Mouse (Mus musculus) naive thymus-derived CD4-positive, alpha-beta T cell, adult 2 months (primary cell): Measurements from ENCODE around the gene Gm17268.

Source experiments
- DNase-seq: peaks from one replicate; pipeline ENCODE4 v3.0.0-alpha.2; 2011; ENCODE audit warnings: low read depth

Gm17268 gene

DNA sequence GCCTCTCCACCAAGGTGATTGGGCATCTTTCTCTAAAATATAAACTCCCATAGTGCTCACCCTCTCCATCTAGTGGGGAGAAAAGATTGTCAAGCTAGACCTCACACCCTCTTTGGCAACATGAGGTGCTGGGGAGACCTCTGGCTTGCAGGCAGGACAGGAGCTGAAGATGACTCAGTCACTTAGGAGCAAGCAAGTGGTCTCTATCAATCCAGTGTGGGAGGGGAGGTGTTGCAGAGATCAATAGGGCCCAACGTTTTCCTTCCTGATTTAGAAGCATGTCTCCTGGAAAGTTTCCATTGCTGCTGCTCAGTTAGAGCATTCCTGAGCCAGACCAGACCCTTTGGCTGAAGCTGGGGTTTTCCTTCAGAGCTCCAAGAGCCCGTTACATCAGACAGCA lies at the start of gene Gm17268:
Gene Gm17268 (minus strand): TSS at position 28 of the 400 bp plus-strand sequence.
- DNase-seq, result no peak

DNA sequence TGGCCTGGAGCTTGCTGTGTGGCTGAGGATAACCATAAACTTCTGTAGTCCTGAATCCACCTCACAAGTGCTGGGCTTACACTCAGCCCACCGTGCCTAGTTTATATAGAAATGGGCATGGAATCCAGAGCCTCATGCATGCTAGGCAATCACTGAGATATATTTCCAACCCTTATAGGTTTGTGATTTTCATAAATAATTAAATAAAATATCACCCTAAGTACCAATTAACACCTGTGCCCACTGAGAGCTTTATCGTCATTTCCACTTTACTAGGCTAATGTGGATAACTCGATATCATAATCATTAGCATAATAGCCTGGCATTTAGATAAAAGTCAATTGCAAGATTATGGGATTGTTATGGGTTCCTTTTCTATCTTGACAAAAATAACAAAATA lies 46.0 kb upstream of the Gm17268 start:
- no peak for DNase-seq

DNA sequence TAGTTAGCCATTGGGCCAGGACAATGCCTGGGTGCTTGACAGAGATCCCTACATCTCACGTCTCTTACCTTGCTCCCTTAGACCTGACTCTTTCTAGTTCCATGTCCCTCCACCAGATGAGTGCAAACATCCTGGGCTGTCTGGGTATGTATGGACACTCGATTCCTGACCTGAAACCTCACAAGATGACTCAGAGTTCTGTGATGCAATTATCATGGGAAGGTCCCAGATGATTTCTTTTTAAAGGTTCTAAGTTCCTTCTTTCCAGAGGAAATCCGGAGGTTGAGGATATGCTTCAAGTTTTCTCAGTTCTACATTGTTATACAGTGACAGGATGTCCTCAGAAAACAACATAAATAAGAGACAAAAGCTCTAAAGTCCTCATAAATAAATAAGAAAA lies 42.5 kb upstream of the Gm17268 start:
- DNase-seq, result no peak

DNA sequence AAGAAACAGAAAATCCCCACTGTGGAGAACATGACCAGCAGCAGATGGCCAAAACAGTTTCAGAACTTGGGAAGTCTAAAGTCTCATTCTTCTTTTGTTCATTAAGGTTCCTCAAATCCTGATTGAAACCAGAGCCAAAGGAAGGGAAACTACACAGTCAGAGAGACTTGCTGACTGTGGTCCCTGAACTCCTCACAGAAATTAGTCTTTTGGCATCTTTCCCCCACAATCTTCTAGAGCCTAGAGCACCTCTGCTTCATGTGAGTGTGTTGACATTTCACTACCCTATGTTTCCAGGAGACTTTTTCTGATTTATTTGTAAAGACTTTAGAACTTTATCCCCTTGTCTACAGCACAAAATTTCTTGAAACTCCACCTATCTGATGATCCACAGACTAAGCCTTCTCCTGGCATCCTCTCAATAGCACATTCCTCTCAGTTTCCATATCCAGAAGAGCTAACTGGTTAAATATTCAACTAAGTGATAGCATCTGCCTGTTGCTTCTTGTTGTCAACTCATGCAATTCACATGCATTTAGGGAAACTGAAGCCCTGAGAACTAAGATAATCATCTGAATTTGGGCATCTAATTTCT lies 39.9 kb upstream of the Gm17268 start:
- DNase-seq, result no peak

GRCm38 (mm10) chr11:82077031-82077430 lies 38.7 kb upstream of the Gm17268 start:
- DNase-seq, result no peak

- DNase-seq, result no peak
Observed at GRCm38 (mm10) chr11:82073686-82074085, 35.3 kb upstream of the Gm17268 start.

DNA sequence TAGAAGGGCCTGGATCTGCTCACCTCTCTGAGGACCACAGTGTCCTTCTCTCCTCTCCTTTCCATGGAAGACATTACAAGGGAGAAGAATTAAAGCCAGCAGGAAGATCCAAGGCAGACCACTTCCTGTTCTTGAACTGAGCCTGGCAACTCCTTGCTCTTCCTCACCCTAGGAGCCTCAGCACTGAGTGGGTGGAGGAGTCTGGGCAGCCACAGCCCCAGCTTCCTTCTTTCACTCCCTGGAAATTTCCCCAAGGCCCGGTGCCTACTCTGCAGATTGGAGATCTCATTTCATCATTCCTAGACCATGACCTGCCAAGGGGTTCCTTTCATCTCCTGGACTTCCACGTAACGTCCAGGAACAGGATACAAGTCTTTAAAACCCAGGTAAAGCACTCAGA lies 34.6 kb upstream of the Gm17268 start:
- no peak for DNase-seq

GRCm38 (mm10) chr11:82072374-82072773 lies 34.0 kb upstream of the Gm17268 start:
- no peak for DNase-seq

GRCm38 (mm10) chr11:82071076-82071475 lies 32.7 kb upstream of the Gm17268 start:
- DNase-seq, result no peak

GRCm38 (mm10) chr11:82066953-82067571 lies 28.7 kb upstream of the Gm17268 start:
- no peak for DNase-seq

DNA sequence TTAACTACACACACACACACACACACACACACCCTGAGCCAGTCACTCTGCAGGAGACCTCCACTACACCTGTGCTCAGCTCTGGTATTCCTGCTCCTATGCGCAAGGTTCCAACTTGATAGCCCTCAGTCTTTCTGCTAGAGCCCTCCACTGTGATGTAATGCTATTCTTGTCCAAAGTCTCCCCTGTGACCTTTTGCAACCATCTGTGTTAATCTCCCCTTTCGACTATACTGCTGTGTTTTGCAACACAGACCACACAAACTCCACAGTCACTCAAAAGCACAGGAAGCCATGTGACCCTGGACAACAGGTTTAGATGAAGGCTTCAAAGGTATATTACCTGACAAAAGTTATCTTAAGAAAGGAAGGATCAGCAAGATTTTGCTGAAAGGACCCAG lies 25.1 kb upstream of the Gm17268 start:
- DNase-seq, result no peak

GRCm38 (mm10) chr11:82062226-82062625 lies 23.9 kb upstream of the Gm17268 start:
- no peak for DNase-seq

- no peak for DNase-seq
Observed at GRCm38 (mm10) chr11:82057646-82058045, 19.3 kb upstream of the Gm17268 start, which contains the start of gene Ccl11. Gene Ccl11, plus strand, starts transcription at chr11:82057823.

- no peak for DNase-seq
Observed at GRCm38 (mm10) chr11:82053849-82054248, 15.5 kb upstream of the Gm17268 start.

DNA sequence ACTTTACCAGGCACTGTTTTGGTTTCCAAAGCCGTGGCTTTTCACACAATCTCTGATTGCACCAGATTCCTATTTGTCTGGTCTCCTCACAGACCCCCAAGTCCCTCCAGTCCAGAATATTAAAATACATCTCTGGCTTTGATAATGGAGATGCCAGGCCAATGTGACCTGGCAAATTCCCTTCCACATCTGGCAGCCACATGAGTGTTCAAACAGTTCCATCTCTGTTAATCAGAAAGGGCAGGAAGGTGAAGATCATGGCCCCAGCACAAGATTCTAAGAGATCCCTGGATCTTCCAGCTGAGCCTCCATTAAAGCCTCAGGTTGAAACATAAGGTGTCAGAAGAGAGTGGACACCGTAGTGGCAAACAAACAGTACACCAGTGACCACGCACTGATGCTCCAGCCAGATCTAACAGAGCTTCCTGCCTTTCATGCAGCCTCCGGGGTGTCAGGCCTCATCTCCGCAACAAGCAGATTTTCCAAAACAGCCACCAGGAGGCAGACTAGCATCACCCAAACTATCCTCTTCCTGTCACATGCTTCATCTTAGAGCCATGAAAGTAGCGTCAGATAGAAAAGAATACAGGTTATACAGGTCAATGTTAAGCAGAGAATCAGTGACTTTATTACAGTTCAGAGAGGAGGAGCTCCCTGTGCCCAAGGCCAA lies 9.5 kb upstream of the Gm17268 start:
- DNase-seq, result peak; percentile 62

GRCm38 (mm10) chr11:82045471-82045870 lies 7.1 kb upstream of the Gm17268 start, which contains the start of gene Ccl7:
Gene Ccl7, plus strand, starts transcription at chr11:82045712.
- no peak for DNase-seq

GRCm38 (mm10) chr11:82041671-82042080 lies 3.3 kb upstream of the Gm17268 start:
- no peak for DNase-seq

GRCm38 (mm10) chr11:82039132-82039660 lies 834 bp upstream of the Gm17268 start:
- no peak for DNase-seq

DNA sequence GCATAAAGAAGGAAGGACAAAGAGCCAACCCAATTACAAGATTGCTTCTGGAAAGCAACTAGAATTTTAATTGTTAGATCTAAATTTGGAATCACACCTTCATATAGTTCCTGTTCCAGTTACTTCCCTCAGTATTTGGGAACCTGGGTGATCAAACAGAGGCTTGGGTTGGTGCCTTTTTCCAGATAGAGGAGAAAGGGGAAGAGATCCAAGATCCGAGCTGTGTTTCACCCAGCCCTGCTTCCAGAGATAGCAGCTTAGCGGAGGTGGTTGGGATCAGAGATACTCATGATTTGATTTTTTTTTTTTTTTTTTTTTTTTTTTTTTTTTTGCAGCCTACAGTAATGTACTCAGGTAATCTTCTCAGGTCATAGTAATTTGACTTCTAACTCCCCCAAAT lies 2.5 kb downstream of the Gm17268 start:
- DNase-seq, result no peak

DNA sequence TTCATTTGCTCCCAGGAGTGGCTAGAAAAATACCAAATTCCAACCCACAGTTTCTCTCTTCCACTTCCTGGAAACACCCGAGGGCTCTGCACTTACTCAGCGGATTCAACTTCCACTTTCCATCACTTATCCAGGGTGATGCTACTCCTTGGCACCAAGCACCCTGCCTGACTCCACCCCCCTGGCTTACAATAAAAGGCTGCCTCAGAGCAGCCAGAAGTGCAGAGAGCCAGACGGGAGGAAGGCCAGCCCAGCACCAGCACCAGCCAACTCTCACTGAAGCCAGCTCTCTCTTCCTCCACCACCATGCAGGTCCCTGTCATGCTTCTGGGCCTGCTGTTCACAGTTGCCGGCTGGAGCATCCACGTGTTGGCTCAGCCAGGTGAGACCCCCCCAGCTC lies 3.0 kb downstream of the Gm17268 start, which contains the start of gene Ccl2:
Gene Ccl2 (plus strand): TSS at position 216 of the 400 bp plus-strand sequence.
- DNase-seq, result no peak

DNA sequence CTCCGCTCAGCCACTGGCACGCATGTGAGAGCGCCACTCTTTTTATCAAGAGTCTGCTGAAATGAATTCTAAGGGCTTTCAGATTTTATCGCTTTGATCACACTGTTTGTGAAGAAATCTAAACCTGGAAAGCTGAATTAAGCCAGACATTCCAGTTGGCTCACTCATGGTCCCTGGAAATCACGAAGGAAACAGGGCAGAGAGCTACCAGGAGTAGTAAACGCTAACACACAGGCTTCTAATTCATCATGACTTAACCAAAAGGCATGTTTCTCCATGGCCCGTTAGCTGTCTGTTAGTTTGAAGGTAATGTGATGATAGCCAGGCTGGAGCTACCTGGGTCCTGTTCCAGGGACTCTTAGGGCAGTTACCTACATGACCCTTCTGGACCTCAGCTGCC lies 3.9 kb downstream of the Gm17268 start:
- no peak for DNase-seq

DNA sequence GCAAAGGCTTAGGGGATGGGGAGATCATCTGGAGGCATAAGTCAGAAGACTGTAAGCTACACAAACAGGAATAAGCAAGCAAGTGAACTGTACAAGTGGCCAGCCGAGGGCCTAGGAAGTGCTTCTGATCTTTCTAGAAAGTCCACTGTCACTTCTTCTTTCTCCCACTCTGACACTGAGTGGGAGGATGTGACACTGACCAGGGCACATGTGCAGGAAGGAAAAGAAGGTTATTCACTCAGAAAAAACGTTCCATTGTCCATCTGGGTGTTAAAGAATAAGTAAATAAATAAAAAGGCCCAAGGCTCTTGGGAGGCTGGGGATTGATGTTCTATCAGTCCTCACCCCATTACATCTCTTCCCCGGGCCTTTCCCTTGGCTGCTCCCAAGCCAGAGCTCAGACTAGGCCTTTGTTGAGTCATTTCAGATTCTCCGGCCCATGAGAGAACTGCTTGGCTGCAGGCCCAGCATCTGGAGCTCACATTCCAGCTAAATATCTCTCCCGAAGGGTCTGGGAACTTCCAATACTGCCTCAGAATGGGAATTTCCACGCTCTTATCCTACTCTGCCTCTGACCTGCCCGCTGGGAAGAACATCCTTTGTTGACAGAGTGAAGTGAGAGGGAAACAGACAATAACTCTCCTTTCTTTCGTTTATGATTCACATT lies 5.6 kb downstream of the Gm17268 start:
- no peak for DNase-seq
